Mouse (Mus musculus): Measurements from ENCODE around the gene Styxl1.

- TF ChIP-seq CTCF (IDR thresholded peaks at IDR 0.05; ENCODE audit: low read depth) = no peak
- 0 out of 2 replicates have a peak, but pooled peaks have one; percentile 30 for TF ChIP-seq EP300 (IDR thresholded peaks at IDR 0.05; ENCODE audit: low read depth)
Observed at GRCm38 (mm10) chr5:135726641-135727346, 51.4 kb downstream of the Styxl1 start.

Data from heart, postnatal 0 days (tissue).